Mouse (Mus musculus) mesoderm, embryonic 11.5 days (tissue): ENCODE measurements around the gene Ash1l.
"Not testable (repeated sequence)": the region's sequence is repeated elsewhere in the genome, so short reads cannot be mapped to it uniquely, and the experiment has no call there.

Experiments
- DNase-seq: peaks from one replicate; pipeline ENCODE4 v3.0.0-alpha.2; 2012; ENCODE audit warnings: low read depth, low spot score

Ash1l gene

GRCm38 (mm10) chr3:88953736-88954135 is 3.3 kb downstream of the Ash1l start:
- no peak for DNase-seq

- not testable (repeated sequence) for DNase-seq
These were observed 12.8 kb downstream of the Ash1l start for GRCm38 (mm10) chr3:88963211-88963610.

- DNase-seq, result no peak
These were observed 24.6 kb downstream of the Ash1l start for GRCm38 (mm10) chr3:88975012-88975411.

- DNase-seq, result no peak
These were observed 31.0 kb downstream of the Ash1l start for GRCm38 (mm10) chr3:88981206-88982010.

- peak; percentile 60 for DNase-seq
These were observed 33.5 kb downstream of the Ash1l start for GRCm38 (mm10) chr3:88983921-88984381.

GRCm38 (mm10) chr3:88992793-88993192 is 42.4 kb downstream of the Ash1l start:
- no peak for DNase-seq

- no peak for DNase-seq
These were observed 51.1 kb downstream of the Ash1l start for GRCm38 (mm10) chr3:89001536-89001935.

- DNase-seq, result not testable (repeated sequence)
These were observed 80.5 kb downstream of the Ash1l start for GRCm38 (mm10) chr3:89030896-89031295.

GRCm38 (mm10) chr3:89043359-89043758 is 92.9 kb downstream of the Ash1l start:
- DNase-seq, result no peak

- no peak for DNase-seq
These were observed 107.9 kb downstream of the Ash1l start for GRCm38 (mm10) chr3:89058361-89058760.

GRCm38 (mm10) chr3:89058783-89059182 is 108.4 kb downstream of the Ash1l start:
- DNase-seq, result peak; percentile 21

- peak; percentile 17 for DNase-seq
These were observed 111.3 kb downstream of the Ash1l start for GRCm38 (mm10) chr3:89061696-89062095.

- DNase-seq, result no peak
These were observed 116.8 kb downstream of the Ash1l start for GRCm38 (mm10) chr3:89067265-89067664.

- no peak for DNase-seq
These were observed 127.0 kb downstream of the Ash1l start for GRCm38 (mm10) chr3:89077383-89077782.

- DNase-seq, result not testable (repeated sequence)
These were observed 131.9 kb downstream of the Ash1l start for GRCm38 (mm10) chr3:89082287-89082686.

GRCm38 (mm10) chr3:89084133-89084532 is 133.7 kb downstream of the Ash1l start:
- no peak for DNase-seq

- no peak for DNase-seq
These were observed 134.3 kb downstream of the Ash1l start for GRCm38 (mm10) chr3:89084654-89085190.

GRCm38 (mm10) chr3:89087338-89088110 is 137.1 kb downstream of the Ash1l start:
- DNase-seq, result peak; percentile 82

- no peak for DNase-seq
These were observed 138.6 kb downstream of the Ash1l start for GRCm38 (mm10) chr3:89088974-89089373.

GRCm38 (mm10) chr3:89089882-89090591 is 139.6 kb downstream of the Ash1l start:
- peak; percentile 83 for DNase-seq
